Mouse (Mus musculus): ENCODE measurements around the gene Ttc17.

- no peak for TF ChIP-seq CTCF (IDR thresholded peaks at IDR 0.05; ENCODE audit: control insufficient read depth, insufficient read depth, insufficient read length)
- TF ChIP-seq FOSL1 (IDR thresholded peaks at IDR 0.05; ENCODE audit: insufficient read depth, low read length, poor library complexity, severe bottlenecking), result no peak
- no peak for TF ChIP-seq MAX (IDR thresholded peaks at IDR 0.05)
- TF ChIP-seq MYOG (IDR thresholded peaks at IDR 0.05; ENCODE audit: control insufficient read depth, extremely low read depth, insufficient read length), result no peak
- TF ChIP-seq USF1 (IDR thresholded peaks at IDR 0.05; ENCODE audit: low read depth), result no peak
These were observed 139.2 kb downstream of the Ttc17 start for GRCm38 (mm10) chr2:94267213-94267850.

Measured in C2C12 (cell line).